Mouse (Mus musculus) liver, embryonic 13.5 days (tissue): ENCODE measurements around the gene Hist1h2bh. TPM values are rescaled to one million over a fixed set of nuclear protein-coding genes. Genes with fewer than 3 reads are reported as not detected.
"Not testable (repeated sequence)": the region's sequence is repeated elsewhere in the genome, so short reads cannot be mapped to it uniquely, and the experiment has no call there.

Experiments
- ATAC-seq: fragments of 200-750 bp; cut with Nextera tagmentation; 2 replicates; pipeline ENCODE4 v1.8.0; 2017; ENCODE audit warnings: low read depth, mild to moderate bottlenecking, moderate number of reproducible peaks, moderate library complexity
- DNase-seq: peaks from one replicate; pipeline ENCODE4 v3.0.0; 2022
- H3K27ac ChIP-seq: fragments of 300-500 bp; sonication (generic); 2 replicates; pipeline ENCODE4 v1.5.1; 2015; ENCODE audit warnings: moderate library complexity, mild to moderate bottlenecking, inconsistent platforms
- H3K27me3 ChIP-seq: fragments of 300-500 bp; sonication (generic); 2 replicates; pipeline ENCODE4 v1.6.1; 2015; ENCODE audit warnings: mild to moderate bottlenecking, inconsistent platforms
- H3K36me3 ChIP-seq: fragments of 300-500 bp; sonication (generic); 2 replicates; pipeline ENCODE4 v1.6.1; 2015; ENCODE audit warnings: mild to moderate bottlenecking, inconsistent platforms
- H3K4me1 ChIP-seq: fragments of 300-500 bp; sonication (generic); replicated peaks from 2 replicates; pipeline ENCODE4 v1.6.1; 2015; ENCODE audit warnings: inconsistent platforms
- H3K4me2 ChIP-seq: fragments of 300-500 bp; sonication (generic); 2 replicates; pipeline ENCODE4 v1.6.1; 2015; ENCODE audit warnings: inconsistent platforms, mild to moderate bottlenecking, moderate library complexity
- H3K4me3 ChIP-seq: fragments of 300-500 bp; sonication (generic); replicated peaks from 2 replicates; pipeline ENCODE4 v1.5.1; 2015; ENCODE audit warnings: mild to moderate bottlenecking, inconsistent platforms
- H3K9ac ChIP-seq: fragments of 300-500 bp; sonication (generic); 2 replicates; pipeline ENCODE4 v1.6.1; 2015; ENCODE audit warnings: mild to moderate bottlenecking, inconsistent platforms
- H3K9me3 ChIP-seq: fragments of 300-500 bp; sonication (generic); replicated peaks from 2 replicates; pipeline ENCODE4 v1.6.1; 2016; ENCODE audit warnings: inconsistent platforms
- WGBS: fragments of 180-500 bp; shearing (Covaris S2); methylation state at CpG from one replicate; pipeline ENCODE4 v1.1.7; 2015; ENCODE audit not compliant: insufficient replicate concordance; 5-methylcytosine and 5-hydroxymethylcytosine counted together
- polyA plus RNA-seq: library from polyadenylated mRNA; unstranded; fragments of >200 nt; fragmentation: Nextera tagmentation; extraction: Ambion mirVana; gene quantifications from 2 replicates; pipeline ENCODE4 v1.2.1, GENCODE M21; 2015

Gene Hist1h2bh
- polyA plus RNA-seq, 1 experiment from 2014 or later = 1.7 TPM

GRCm38 (mm10) chr13:23534368-23535131 is 8.6 kb downstream of the Hist1h2bh start:
- peak overlapping the region; percentile 65 for H3K4me2 ChIP-seq
- peaks cover 48% of the 10 kb centered on the region for H3K4me1 ChIP-seq
- no peaks in the 10 kb centered on the region for H3K9me3 ChIP-seq
- WGBS = under 1% methylated on average over 15 of the region's 15 CpGs
- H3K27ac ChIP-seq = peak overlapping the region; percentile 98
- ATAC-seq (peak; percentile 28), DNase-seq (peak; percentile 65)
- H3K4me3 ChIP-seq = peak overlapping the region; percentile 63
- H3K9ac ChIP-seq = peak overlapping the region; percentile 84
- H3K36me3 ChIP-seq = no peaks in the 10 kb centered on the region
- no peaks in the 10 kb centered on the region for H3K27me3 ChIP-seq

GRCm38 (mm10) chr13:23533560-23534367 is 9.4 kb downstream of the Hist1h2bh start, which contains the start of gene Hist1h2af:
Gene Hist1h2af (plus strand): TSS chr13:23533906.
- peak within 1 kb of the TSS; percentile 63 for H3K4me3 ChIP-seq
- H3K4me1 ChIP-seq = peaks cover 50% of the 10 kb centered on the region
- under 1% methylated on average over 31 of the region's 53 CpGs for WGBS
- H3K27ac ChIP-seq = peak within 1 kb of the TSS; percentile 98
- H3K9me3 ChIP-seq, H3K36me3 ChIP-seq, H3K27me3 ChIP-seq: not testable (repeated sequence)
- peak within 1 kb of the TSS; percentile 65 for H3K4me2 ChIP-seq
- peak within 1 kb of the TSS; percentile 84 for H3K9ac ChIP-seq
- peak; percentile 83 for DNase-seq
- ATAC-seq = peak; percentile 49

- Histone ChIP-seq H3K9me3 (no peaks in the 10 kb centered on the region), H3K4me2 (peak overlapping the region; percentile 65), H3K27ac (peak overlapping the region; percentile 98), H3K4me1 (peaks cover 42% of the 10 kb centered on the region), H3K4me3 (peak overlapping the region; percentile 63), H3K36me3 (no peaks in the 10 kb centered on the region), H3K27me3 (no peaks in the 10 kb centered on the region), H3K9ac (peak overlapping the region; percentile 84)
- DNase-seq = no peak
- WGBS = 13% methylated on average over 9 of the region's 9 CpGs
- ATAC-seq = no peak
Measured at GRCm38 (mm10) chr13:23532262-23533075, 10.7 kb downstream of the Hist1h2bh start.

- H3K4me3 ChIP-seq = peak within 1 kb of the TSS; percentile 63
- no peaks in the 10 kb centered on the region for H3K9me3 ChIP-seq
- peak within 1 kb of the TSS; percentile 98 for H3K27ac ChIP-seq
- H3K4me1 ChIP-seq = peaks cover 42% of the 10 kb centered on the region
- ATAC-seq (peak; percentile 63), DNase-seq (peak; percentile 96)
- peak within 1 kb of the TSS; percentile 84 for H3K9ac ChIP-seq
- H3K36me3 ChIP-seq = no peaks in the 10 kb centered on the region
- WGBS = under 1% methylated on average over 61 of the region's 70 CpGs
- H3K27me3 ChIP-seq = no peaks in the 10 kb centered on the region
- H3K4me2 ChIP-seq = peak within 1 kb of the TSS; percentile 65
Measured at GRCm38 (mm10) chr13:23530901-23531875, 12.0 kb downstream of the Hist1h2bh start, which contains the start of gene Hist1h4h. Gene Hist1h4h (plus strand): TSS chr13:23531050.

GRCm38 (mm10) chr13:23530181-23530900 is 12.9 kb downstream of the Hist1h2bh start:
- Histone ChIP-seq H3K9ac (peak overlapping the region; percentile 84), H3K4me3 (peak overlapping the region; percentile 63), H3K9me3 (no peaks in the 10 kb centered on the region), H3K27ac (peak overlapping the region; percentile 98), H3K4me1 (peaks cover 51% of the 10 kb centered on the region), H3K36me3 (no peaks in the 10 kb centered on the region), H3K27me3 (no peaks in the 10 kb centered on the region), H3K4me2 (peak overlapping the region; percentile 65)
- WGBS = under 1% methylated on average over 20 of the region's 20 CpGs
- ATAC-seq (no peak), DNase-seq (peak; percentile 72)

GRCm38 (mm10) chr13:23529480-23530165 is 13.6 kb downstream of the Hist1h2bh start:
- Histone ChIP-seq H3K27me3 (no peaks in the 10 kb centered on the region), H3K9ac (peak overlapping the region; percentile 84), H3K36me3 (no peaks in the 10 kb centered on the region), H3K4me2 (peak overlapping the region; percentile 65), H3K9me3 (no peaks in the 10 kb centered on the region), H3K4me3 (peak overlapping the region; percentile 63), H3K27ac (peak overlapping the region; percentile 98), H3K4me1 (peaks cover 56% of the 10 kb centered on the region)
- no peak for DNase-seq
- 28% methylated on average over 2 of the region's 2 CpGs for WGBS
- no peak for ATAC-seq

- WGBS = 79% methylated on average over 5 of the region's 5 CpGs
- no peak overlapping the region for H3K4me3 ChIP-seq
- H3K4me2 ChIP-seq = no peak overlapping the region
- peak overlapping the region; percentile 15 for H3K27ac ChIP-seq
- no peaks in the 10 kb centered on the region for H3K36me3 ChIP-seq
- no peak for DNase-seq
- no peaks in the 10 kb centered on the region for H3K9me3 ChIP-seq
- no peak for ATAC-seq
- H3K9ac ChIP-seq = peak overlapping the region; percentile 51; the same call in 1 of the 2 replicates
- no peaks in the 10 kb centered on the region for H3K27me3 ChIP-seq
- H3K4me1 ChIP-seq = peaks cover 60% of the 10 kb centered on the region
Measured at GRCm38 (mm10) chr13:23529005-23529404, 14.2 kb downstream of the Hist1h2bh start.

- H3K27ac ChIP-seq = peak overlapping the region; percentile 40; the same call in 1 of the 2 replicates
- H3K9ac ChIP-seq = peak overlapping the region; percentile 70
- peaks cover 59% of the 10 kb centered on the region for H3K4me1 ChIP-seq
- H3K4me2 ChIP-seq = peak overlapping the region; percentile 69
- under 1% methylated on average over 17 of the region's 17 CpGs for WGBS
- no peaks in the 10 kb centered on the region for H3K27me3 ChIP-seq
- no peaks in the 10 kb centered on the region for H3K9me3 ChIP-seq
- DNase-seq = peak; percentile 84
- H3K4me3 ChIP-seq = peak overlapping the region; percentile 54
- ATAC-seq = no peak
- no peaks in the 10 kb centered on the region for H3K36me3 ChIP-seq
Measured at GRCm38 (mm10) chr13:23526312-23526711, 16.9 kb downstream of the Hist1h2bh start.

- 2% methylated on average over 10 of the region's 10 CpGs for WGBS
- Histone ChIP-seq H3K4me1 (peaks cover 63% of the 10 kb centered on the region), H3K27me3 (no peaks in the 10 kb centered on the region), H3K27ac (peak overlapping the region; percentile 40), H3K9ac (peak overlapping the region; percentile 57), H3K4me3 (peak overlapping the region; percentile 54), H3K36me3 (no peaks in the 10 kb centered on the region), H3K9me3 (no peaks in the 10 kb centered on the region), H3K4me2 (peak overlapping the region; percentile 69)
- ATAC-seq = no peak; the same call in 1 of the 2 replicates
- no peak for DNase-seq
Measured at GRCm38 (mm10) chr13:23525901-23526300, 17.3 kb downstream of the Hist1h2bh start.
